Mouse (Mus musculus): Measurements from ENCODE around the gene Frg2f1.
A peak's percentile ranks its signal among the peaks of the same experiment; 100 is the strongest.
"Not testable (repeated sequence)": the region's sequence is repeated elsewhere in the genome, so short reads cannot be mapped to it uniquely, and the experiment has no call there.

Frg2f1 gene

GRCm38 (mm10) chr4:119539031-119539824 is at the start of gene Frg2f1:
TSS of gene Frg2f1 (minus strand) at chr4:119539529.
- DNase-seq (ENCODE audit: low read depth, low spot score) = peak; percentile 90

- no peak for DNase-seq (ENCODE audit: low read depth, low spot score)
Measured at GRCm38 (mm10) chr4:119588037-119588436, 48.7 kb upstream of the Frg2f1 start.

- DNase-seq (ENCODE audit: low read depth, low spot score) = no peak
Measured at GRCm38 (mm10) chr4:119575459-119575858, 36.1 kb upstream of the Frg2f1 start.

GRCm38 (mm10) chr4:119574504-119574903 is 35.2 kb upstream of the Frg2f1 start:
- DNase-seq (ENCODE audit: low read depth, low spot score) = no peak

- no peak for DNase-seq (ENCODE audit: low read depth, low spot score)
Measured at GRCm38 (mm10) chr4:119572682-119573081, 33.4 kb upstream of the Frg2f1 start.

- DNase-seq (ENCODE audit: low read depth, low spot score) = no peak
Measured at GRCm38 (mm10) chr4:119566322-119566835, 27.1 kb upstream of the Frg2f1 start.

GRCm38 (mm10) chr4:119563136-119563535 is 23.8 kb upstream of the Frg2f1 start:
- DNase-seq (ENCODE audit: low read depth, low spot score) = no peak

- DNase-seq (ENCODE audit: low read depth, low spot score) = no peak
Measured at GRCm38 (mm10) chr4:119555466-119555865, 16.1 kb upstream of the Frg2f1 start.

GRCm38 (mm10) chr4:119550864-119551263 is 11.5 kb upstream of the Frg2f1 start:
- DNase-seq (ENCODE audit: low read depth, low spot score) = no peak

- DNase-seq (ENCODE audit: low read depth, low spot score) = no peak
Measured at GRCm38 (mm10) chr4:119540533-119540890, 1.2 kb upstream of the Frg2f1 start.

GRCm38 (mm10) chr4:119539836-119540532 is 655 bp upstream of the Frg2f1 start:
- DNase-seq (ENCODE audit: low read depth, low spot score) = no peak

- no peak for DNase-seq (ENCODE audit: low read depth, low spot score)
Measured at GRCm38 (mm10) chr4:119537436-119537835, 1.9 kb downstream of the Frg2f1 start.

- not testable (repeated sequence) for DNase-seq (ENCODE audit: low read depth, low spot score)
Measured at GRCm38 (mm10) chr4:119536615-119537014, 2.7 kb downstream of the Frg2f1 start, which contains the start of gene Foxj3. TSS of gene Foxj3 (plus strand) at chr4:119537004.

GRCm38 (mm10) chr4:119535103-119535502 is 4.2 kb downstream of the Frg2f1 start:
- no peak for DNase-seq (ENCODE audit: low read depth, low spot score)

- DNase-seq (ENCODE audit: low read depth, low spot score) = no peak
Measured at GRCm38 (mm10) chr4:119531813-119532212, 7.5 kb downstream of the Frg2f1 start.

GRCm38 (mm10) chr4:119526329-119526845 is 12.9 kb downstream of the Frg2f1 start:
- no peak for DNase-seq (ENCODE audit: low read depth, low spot score)

- DNase-seq (ENCODE audit: low read depth, low spot score) = no peak
Measured at GRCm38 (mm10) chr4:119524466-119524865, 14.9 kb downstream of the Frg2f1 start.

GRCm38 (mm10) chr4:119524010-119524409 is 15.3 kb downstream of the Frg2f1 start:
- peak; percentile 67 for DNase-seq (ENCODE audit: low read depth, low spot score)

GRCm38 (mm10) chr4:119523575-119523974 is 15.8 kb downstream of the Frg2f1 start:
- no peak for DNase-seq (ENCODE audit: low read depth, low spot score)

- no peak for DNase-seq (ENCODE audit: low read depth, low spot score)
Measured at GRCm38 (mm10) chr4:119512731-119513141, 26.6 kb downstream of the Frg2f1 start.

GRCm38 (mm10) chr4:119511591-119511990 is 27.7 kb downstream of the Frg2f1 start:
- no peak for DNase-seq (ENCODE audit: low read depth, low spot score)

GRCm38 (mm10) chr4:119498319-119498848 is 40.9 kb downstream of the Frg2f1 start:
- no peak for DNase-seq (ENCODE audit: low read depth, low spot score)
